Mouse (Mus musculus) cerebellum, adult 2 months (tissue): ENCODE measurements around the gene Cdcp1.

Experiments used
- CTCF ChIP-seq: fragments of 200-500 bp; IDR thresholded peaks from 2 replicates; pipeline ENCODE4 v1.5.1; 2011; ENCODE audit warnings: low read depth, mild to moderate bottlenecking, control low read depth, low read length, moderate library complexity, borderline replicate concordance; ENCODE audit not compliant: insufficient read depth
- POLR2A ChIP-seq: fragments of 200-500 bp; IDR thresholded peaks from 2 replicates; pipeline ENCODE4 v1.6.1; 2011; ENCODE audit warnings: low read length, control low read depth, borderline replicate concordance; ENCODE audit not compliant: insufficient read depth

DNA sequence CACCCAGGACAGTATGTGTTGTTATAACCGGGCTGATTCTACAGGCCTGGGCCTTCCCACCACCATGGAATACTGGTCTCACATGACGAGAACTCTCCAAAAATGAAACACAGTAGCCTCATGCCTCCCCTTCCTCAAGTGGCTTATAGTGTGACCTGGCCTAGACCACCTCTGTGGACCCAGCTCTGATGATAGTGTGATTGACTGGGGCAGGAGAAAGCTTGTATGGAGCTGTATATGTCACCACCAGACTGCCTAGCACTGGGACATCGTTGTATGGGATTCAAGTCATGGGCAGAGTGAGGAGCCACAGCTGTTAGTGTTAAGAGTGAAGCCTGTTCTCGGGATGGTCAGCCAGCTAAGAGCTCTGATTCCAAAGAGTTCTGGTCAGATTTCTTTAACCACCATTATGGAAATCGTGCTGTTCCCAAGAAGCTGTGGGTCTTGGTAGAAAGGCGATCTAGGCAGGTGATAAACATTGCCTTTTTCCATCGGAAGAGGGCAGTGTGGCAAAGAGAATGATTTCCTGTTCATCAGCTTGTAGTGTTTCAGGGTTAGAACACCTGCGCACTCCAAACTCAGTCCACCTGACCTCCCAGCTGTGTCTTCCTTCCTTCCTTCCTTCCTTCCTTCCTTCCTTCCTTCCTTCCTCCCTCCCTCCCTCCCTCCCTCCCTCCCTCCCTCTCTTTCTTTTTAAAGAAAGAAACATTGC, 57.6 kb downstream of the Cdcp1 start:
- peak; percentile 52; the same call in 1 of the 2 replicates for TF ChIP-seq CTCF
- no peak for TF ChIP-seq POLR2A
